Mouse (Mus musculus) MN1 (cell line): ENCODE results near the gene Znhit6.

Source experiments
- DNase-seq: peaks from one replicate; pipeline ENCODE4 v3.0.0-alpha.2; 2016; ENCODE audit warnings: low spot score

Znhit6 gene

GRCm38 (mm10) chr3:145646009-145646408 is 70.0 kb downstream of the Znhit6 start:
- no peak for DNase-seq

GRCm38 (mm10) chr3:145646666-145647065 is 70.7 kb downstream of the Znhit6 start:
- no peak for DNase-seq

DNA sequence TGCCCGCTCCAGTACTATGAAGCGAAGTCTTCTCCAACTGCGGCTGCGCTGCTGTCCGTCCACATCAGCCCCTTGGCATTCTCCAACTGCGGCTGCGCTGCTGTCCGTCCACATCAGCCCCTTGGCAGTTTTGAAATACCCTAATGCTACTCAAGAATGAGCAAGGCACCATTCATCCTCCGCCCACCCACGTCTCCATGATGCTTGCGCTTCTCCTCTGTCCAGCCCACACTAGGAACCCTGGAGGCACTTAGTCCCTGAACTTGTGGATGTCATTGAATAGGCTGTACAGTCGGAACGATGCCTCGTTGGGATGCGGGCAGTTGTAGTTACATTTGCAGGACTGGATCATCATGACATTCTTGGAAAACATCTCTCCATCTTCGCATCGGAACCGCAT is 71.4 kb downstream of the Znhit6 start:
- no peak for DNase-seq

DNA sequence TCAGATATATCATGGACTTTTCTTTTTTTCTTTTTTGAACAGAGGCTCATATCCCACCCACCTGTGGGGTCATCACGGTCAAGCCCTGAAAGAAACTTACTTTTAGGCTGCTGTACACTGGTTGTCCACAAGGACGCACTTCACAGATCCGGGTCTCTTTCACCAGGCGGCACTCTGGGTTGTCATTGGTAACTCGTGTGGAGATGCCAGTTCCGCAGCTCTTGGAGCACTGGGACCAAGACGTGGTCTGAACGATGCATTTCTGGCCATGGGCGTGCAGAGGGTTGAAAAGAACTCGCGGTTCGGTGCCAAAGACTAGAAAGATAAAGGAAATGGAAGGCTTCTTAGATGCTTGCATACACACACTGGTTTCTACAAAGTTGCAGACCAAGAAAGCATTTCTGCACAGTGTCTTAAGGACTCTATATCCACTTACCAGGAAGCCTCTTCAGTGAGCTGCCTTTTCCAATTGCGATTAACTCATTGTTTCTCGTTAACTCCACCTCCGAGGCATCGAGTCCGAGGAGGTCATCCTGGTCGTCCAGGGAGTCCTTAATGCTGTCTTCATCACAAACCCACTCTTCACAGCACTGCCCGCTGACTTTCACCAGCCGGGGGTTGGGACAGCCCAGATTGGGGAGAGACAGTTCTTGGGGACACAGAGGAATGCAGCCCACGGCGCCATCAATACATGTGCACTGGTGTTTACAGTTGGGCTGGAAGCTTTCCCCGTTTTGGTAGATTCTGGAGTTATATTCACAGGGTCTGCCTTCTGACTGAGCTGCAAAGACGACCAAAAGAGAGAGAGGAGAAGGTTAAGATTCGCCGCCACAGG is 72.3 kb downstream of the Znhit6 start:
- no peak for DNase-seq

- no peak for DNase-seq
Observed at GRCm38 (mm10) chr3:145648991-145649851, 73.2 kb downstream of the Znhit6 start.

DNA sequence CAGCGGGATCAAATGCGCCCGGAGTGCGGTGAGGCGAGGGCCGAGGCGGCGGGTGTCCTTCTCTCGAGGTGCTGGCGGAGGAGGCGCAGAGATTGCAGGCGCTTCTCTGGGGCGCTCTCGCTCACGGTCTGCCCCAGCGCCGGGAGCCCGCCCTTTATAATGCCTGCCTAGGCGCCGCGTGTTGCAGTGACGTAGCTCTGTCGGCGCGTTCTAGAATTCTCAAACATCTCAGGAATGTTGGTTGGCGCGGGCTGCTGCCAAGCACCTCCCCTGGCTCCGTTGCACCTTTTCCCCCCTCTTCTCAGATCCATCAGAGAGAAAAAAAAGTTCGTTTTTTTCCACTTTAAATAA is 73.8 kb downstream of the Znhit6 start, which contains the start of gene Ccn1:
Gene Ccn1, minus strand, starts transcription at position 130 of the 351 bp plus-strand sequence.
- DNase-seq, result no peak

GRCm38 (mm10) chr3:145650298-145651011 is 74.5 kb downstream of the Znhit6 start:
- no peak for DNase-seq

- peak; percentile 41 for DNase-seq
Observed at GRCm38 (mm10) chr3:145651029-145651977, 75.3 kb downstream of the Znhit6 start.

GRCm38 (mm10) chr3:145651978-145652321 is 75.9 kb downstream of the Znhit6 start:
- no peak for DNase-seq

DNA sequence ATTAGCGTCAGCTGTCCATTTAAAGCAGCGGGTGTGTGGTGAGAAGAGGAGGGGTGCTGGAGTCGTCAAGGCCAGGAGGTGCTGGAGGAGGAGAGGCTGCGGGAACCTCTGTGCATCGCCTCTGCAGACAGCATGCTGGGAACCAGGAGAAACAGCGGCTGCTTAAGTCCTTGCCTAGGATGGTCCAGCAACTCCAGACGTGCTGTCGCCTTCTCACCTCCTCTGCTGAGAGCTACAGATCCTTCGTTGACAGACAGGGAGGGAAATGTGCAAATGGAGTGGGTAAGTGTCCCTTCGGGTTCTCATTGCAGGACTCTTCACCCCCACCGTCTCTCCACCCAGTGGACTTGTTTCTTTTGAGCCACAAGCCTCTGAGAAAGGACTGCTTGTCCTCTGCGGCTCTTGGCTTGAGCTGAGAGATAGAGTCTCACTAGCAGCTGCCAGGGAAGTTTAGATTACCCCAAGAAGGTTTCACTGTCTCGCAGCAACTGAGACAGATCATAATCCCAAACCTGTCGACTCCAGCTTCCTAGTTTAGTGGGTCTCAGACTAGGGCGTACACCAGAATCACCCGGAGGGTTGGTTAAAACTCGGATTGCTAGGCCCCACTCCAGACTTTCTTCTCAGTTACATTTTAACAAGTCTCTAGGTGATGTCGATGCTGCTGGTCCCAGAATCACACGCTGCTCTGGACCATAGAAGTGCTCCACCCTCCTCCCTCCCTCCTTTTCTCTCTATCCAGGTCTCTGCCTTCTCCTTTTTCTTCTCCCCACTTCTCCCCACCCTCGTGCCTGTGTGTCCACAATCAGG is 76.5 kb downstream of the Znhit6 start:
- DNase-seq, result peak; percentile 33

GRCm38 (mm10) chr3:145653191-145653940 is 77.4 kb downstream of the Znhit6 start:
- DNase-seq, result peak; percentile 88

- no peak for DNase-seq
Observed at GRCm38 (mm10) chr3:145654028-145654427, 78.0 kb downstream of the Znhit6 start.
